Mouse (Mus musculus): Measurements from ENCODE around the gene Eml5. TPM values are rescaled to one million over a fixed set of nuclear protein-coding genes. Genes with fewer than 3 reads are reported as not detected.

Gene Eml5
- polyA plus RNA-seq, 1 experiment from 2014 or later, result 7.9 TPM

DNA sequence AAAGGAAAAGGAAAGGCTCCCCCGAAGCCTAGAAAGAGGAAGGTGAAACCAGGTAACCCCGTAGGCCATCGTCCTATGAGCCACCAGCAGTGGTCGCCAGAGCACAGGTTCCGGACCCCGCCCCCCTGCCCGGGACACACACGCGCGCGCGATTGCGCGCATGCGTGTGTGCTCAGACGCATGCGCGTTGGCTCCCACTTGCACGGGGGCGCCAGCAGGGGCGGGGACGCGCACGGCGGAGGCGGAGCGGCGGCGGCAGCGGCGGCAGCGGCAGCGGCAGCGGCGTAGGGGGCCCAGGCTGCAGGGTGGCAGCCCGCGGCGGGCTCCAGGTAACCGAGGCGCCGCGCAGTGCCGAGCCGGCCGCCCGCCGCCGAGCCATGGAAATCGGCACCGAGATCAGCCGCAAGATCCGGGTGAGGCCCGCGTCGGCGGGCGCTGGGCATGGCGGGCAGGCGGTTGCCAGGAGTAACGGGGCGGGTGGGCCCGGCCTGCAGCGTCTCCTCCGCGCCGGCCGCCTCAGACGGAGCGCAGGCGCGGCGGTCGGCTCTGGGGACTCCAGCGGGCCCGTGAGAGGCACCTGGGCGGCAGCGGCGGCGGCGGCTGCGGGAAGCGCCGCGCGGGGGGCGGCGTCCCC, 154.4 kb downstream of the Eml5 start, which contains the start of gene Zc3h14:
Zc3h14 (plus strand) TSS at position 219 of the 634 bp plus-strand sequence.
- H3K9ac ChIP-seq (ENCODE audit: low read length), result peak within 1 kb of the TSS; percentile 96
- no peaks in the 10 kb centered on the region for H3K27me3 ChIP-seq (ENCODE audit: control insufficient read depth, insufficient read depth, low read length)
- no peaks in the 10 kb centered on the region for H3K9me3 ChIP-seq (ENCODE audit: control insufficient read depth, low read length)
- ATAC-seq (ENCODE audit: insufficient number of reproducible peaks, insufficient read depth, low FRiP score, low read depth), result peak; percentile 90
- peak within 1 kb of the TSS; percentile 81 for H3K4me2 ChIP-seq (ENCODE audit: low read length)
- H3K4me1 ChIP-seq (ENCODE audit: control insufficient read depth in 2 of 2, insufficient read depth in 2 of 2, low read length in 2 of 2), result peaks cover 3 to 24% of the 10 kb centered on the region in 2 experiments; a peak in 2 of 4 replicates
- WGBS, result 0% methylated on average over 85 of the region's 87 CpGs
- peak within 1 kb of the TSS; percentile 60 to 92 for H3K4me3 ChIP-seq (ENCODE audit: control insufficient read depth in 1 of 2, insufficient read depth in 1 of 2, low read depth in 1 of 2, low read length in 2 of 2)
- 0 out of 2 replicates have a peak, but pooled peaks cover 16% of the 10 kb centered on the region for H3K36me3 ChIP-seq (ENCODE audit: control insufficient read depth, insufficient read depth, low read length)
- peak within 1 kb of the TSS; percentile 25 to 89 for H3K27ac ChIP-seq (replicated peaks in 1 of 2; ENCODE audit: control insufficient read depth in 1 of 2, insufficient read depth in 1 of 2, low read depth in 2 of 2, low read length in 2 of 2)

DNA sequence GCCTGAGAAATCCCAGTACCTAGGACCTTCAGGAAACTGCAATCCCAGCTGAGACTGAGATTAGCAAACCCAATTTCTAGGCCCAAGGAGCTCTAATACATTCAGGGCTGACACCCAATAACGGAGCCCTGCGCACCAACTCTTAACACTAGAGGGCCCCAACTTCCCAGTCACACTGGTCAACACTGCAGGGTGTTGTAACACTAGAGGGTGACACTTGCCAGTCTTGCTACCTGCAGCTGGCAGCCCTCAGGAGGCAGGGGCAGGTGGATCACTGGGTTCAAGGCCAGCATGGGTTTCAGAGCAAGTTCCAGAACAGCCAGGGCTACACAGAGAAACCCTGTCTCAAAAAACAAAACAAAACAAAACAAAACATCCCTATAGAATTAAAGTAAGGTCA, 155.2 kb downstream of the Eml5 start:
- H3K4me2 ChIP-seq (ENCODE audit: low read length), result peak overlapping the region; percentile 39; the same call in 1 of the 2 replicates
- 0 out of 2 replicates have a peak, but pooled peaks cover 10% of the 10 kb centered on the region for H3K36me3 ChIP-seq (ENCODE audit: control insufficient read depth, insufficient read depth, low read length)
- peak; percentile 48; the same call in 1 of the 2 replicates for ATAC-seq (ENCODE audit: insufficient number of reproducible peaks, insufficient read depth, low FRiP score, low read depth)
- no peak overlapping the region for H3K9ac ChIP-seq (ENCODE audit: low read length)
- no peak overlapping the region for H3K27ac ChIP-seq (replicated peaks in 1 of 2; ENCODE audit: control insufficient read depth in 1 of 2, insufficient read depth in 1 of 2, low read depth in 2 of 2, low read length in 2 of 2)
- 7% methylated on average over 2 of the region's 2 CpGs for WGBS
- H3K27me3 ChIP-seq (ENCODE audit: control insufficient read depth, insufficient read depth, low read length), result no peaks in the 10 kb centered on the region
- H3K4me3 ChIP-seq (ENCODE audit: control insufficient read depth in 1 of 2, insufficient read depth in 1 of 2, low read depth in 1 of 2, low read length in 2 of 2), result no peak overlapping the region
- H3K9me3 ChIP-seq (ENCODE audit: control insufficient read depth, low read length), result no peaks in the 10 kb centered on the region
- peaks cover 3 to 27% of the 10 kb centered on the region in 2 experiments; a peak in 3 of 4 replicates for H3K4me1 ChIP-seq (ENCODE audit: control insufficient read depth in 2 of 2, insufficient read depth in 2 of 2, low read length in 2 of 2)

DNA sequence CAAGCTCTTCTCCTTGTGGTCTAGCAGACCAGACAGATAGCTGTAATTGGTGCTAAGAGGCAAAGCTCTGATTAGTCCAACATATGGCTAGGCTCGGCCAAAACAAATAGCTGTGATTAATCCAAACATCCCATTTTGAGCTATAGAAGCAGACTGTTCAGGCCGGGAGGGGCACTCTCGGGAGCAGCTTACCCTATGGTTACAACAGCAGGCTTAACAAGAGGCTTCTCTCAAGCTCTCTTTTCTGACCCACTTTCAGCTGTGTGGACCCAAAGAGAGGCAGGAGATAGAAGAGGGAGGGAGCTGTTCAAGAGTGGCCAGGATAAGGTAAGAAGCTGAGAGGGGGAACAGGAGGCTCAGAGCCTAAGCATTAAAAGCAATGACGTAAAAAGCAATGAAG, 155.7 kb downstream of the Eml5 start:
- Histone ChIP-seq H3K4me2 (ENCODE audit: low read length) (no peak overlapping the region), H3K36me3 (ENCODE audit: control insufficient read depth, insufficient read depth, low read length) (0 out of 2 replicates have a peak, but pooled peaks cover 9% of the 10 kb centered on the region), H3K9me3 (ENCODE audit: control insufficient read depth, low read length) (no peaks in the 10 kb centered on the region), H3K9ac (ENCODE audit: low read length) (no peak overlapping the region), H3K27ac (replicated peaks in 1 of 2; ENCODE audit: control insufficient read depth in 1 of 2, insufficient read depth in 1 of 2, low read depth in 2 of 2, low read length in 2 of 2) (no peak overlapping the region), H3K4me1 (ENCODE audit: control insufficient read depth in 2 of 2, insufficient read depth in 2 of 2, low read length in 2 of 2) (peaks cover 6 to 27% of the 10 kb centered on the region in 2 experiments), H3K4me3 (ENCODE audit: control insufficient read depth in 1 of 2, insufficient read depth in 1 of 2, low read depth in 1 of 2, low read length in 2 of 2) (no peak overlapping the region), H3K27me3 (ENCODE audit: control insufficient read depth, insufficient read depth, low read length) (no peaks in the 10 kb centered on the region)
- 55% methylated on average over 4 of the region's 4 CpGs for WGBS
- no peak for ATAC-seq (ENCODE audit: insufficient number of reproducible peaks, insufficient read depth, low FRiP score, low read depth)

DNA sequence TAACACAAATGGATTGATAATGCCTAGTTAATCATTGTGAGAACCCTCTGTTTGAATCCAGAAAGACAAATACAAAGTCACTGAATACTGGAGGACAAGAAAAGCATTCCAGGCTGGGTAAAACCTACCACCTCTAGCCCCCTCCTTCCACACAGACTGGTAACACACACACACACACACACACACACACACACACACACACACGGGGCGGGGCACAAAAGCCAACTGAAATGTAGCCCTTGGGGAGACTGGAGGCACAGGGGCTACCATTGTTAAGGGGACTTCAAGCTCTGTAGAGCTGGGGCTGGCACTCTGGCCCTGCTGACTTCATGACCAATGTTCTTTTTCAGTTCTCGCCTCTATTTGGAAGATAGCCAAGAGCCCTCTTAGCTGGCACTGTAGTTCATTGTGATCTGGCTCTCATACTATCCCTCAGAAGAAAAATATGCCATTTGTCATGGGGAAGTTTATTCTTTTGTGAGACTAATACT, 160.2 kb downstream of the Eml5 start:
- Histone ChIP-seq H3K36me3 (ENCODE audit: control insufficient read depth, insufficient read depth, low read length) (no peaks in the 10 kb centered on the region), H3K4me3 (ENCODE audit: control insufficient read depth in 1 of 2, insufficient read depth in 1 of 2, low read depth in 1 of 2, low read length in 2 of 2) (no peak overlapping the region), H3K9ac (ENCODE audit: low read length) (0 out of 2 replicates have a peak overlapping the region, but pooled peaks have one; percentile 3), H3K9me3 (ENCODE audit: control insufficient read depth, low read length) (no peaks in the 10 kb centered on the region), H3K27me3 (ENCODE audit: control insufficient read depth, insufficient read depth, low read length) (no peaks in the 10 kb centered on the region), H3K4me1 (ENCODE audit: control insufficient read depth in 2 of 2, insufficient read depth in 2 of 2, low read length in 2 of 2) (peaks cover 7 to 9% of the 10 kb centered on the region in 2 experiments; a peak in 3 of 4 replicates), H3K27ac (replicated peaks in 1 of 2; ENCODE audit: control insufficient read depth in 1 of 2, insufficient read depth in 1 of 2, low read depth in 2 of 2, low read length in 2 of 2) (peak overlapping the region; percentile 65 to 67), H3K4me2 (ENCODE audit: low read length) (no peak overlapping the region)
- no peak for ATAC-seq (ENCODE audit: insufficient number of reproducible peaks, insufficient read depth, low FRiP score, low read depth)
- 41% methylated on average over 3 of the region's 3 CpGs for WGBS

DNA sequence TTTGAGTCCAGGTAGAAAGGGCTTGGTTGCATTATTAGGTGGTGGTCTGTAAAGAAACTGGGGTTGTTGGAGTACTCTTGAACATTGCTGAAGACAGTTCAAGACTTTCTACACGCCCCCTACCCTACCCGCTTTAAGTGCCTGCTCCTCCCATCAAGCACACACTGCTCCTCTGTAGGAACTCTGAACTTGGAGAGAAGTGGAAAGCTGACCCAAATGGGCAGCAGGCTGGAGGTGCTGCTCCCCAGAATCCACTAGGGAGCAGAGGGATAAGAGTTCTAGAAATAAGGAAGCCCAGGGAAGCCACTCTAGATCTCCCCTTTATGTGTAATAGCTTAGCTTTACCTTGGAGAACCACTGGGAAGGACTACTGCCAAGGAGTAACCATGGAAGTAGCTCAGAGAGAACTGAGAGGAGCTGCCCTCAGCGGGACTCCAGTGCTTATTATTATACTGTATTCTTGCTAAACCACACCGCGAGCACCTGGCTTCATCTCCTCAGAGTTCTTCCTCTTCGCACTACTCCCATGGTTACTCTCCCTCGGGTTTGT, 163.4 kb downstream of the Eml5 start:
- Histone ChIP-seq H3K36me3 (ENCODE audit: control insufficient read depth, insufficient read depth, low read length) (no peaks in the 10 kb centered on the region), H3K9ac (ENCODE audit: low read length) (peak overlapping the region; percentile 95), H3K4me3 (ENCODE audit: control insufficient read depth in 1 of 2, insufficient read depth in 1 of 2, low read depth in 1 of 2, low read length in 2 of 2) (peak overlapping the region; percentile 89 to 97), H3K9me3 (ENCODE audit: control insufficient read depth, low read length) (no peaks in the 10 kb centered on the region), H3K27me3 (ENCODE audit: control insufficient read depth, insufficient read depth, low read length) (no peaks in the 10 kb centered on the region), H3K4me1 (ENCODE audit: control insufficient read depth in 2 of 2, insufficient read depth in 2 of 2, low read length in 2 of 2) (peaks cover 17 to 22% of the 10 kb centered on the region in 2 experiments), H3K4me2 (ENCODE audit: low read length) (peak overlapping the region; percentile 88), H3K27ac (replicated peaks in 1 of 2; ENCODE audit: control insufficient read depth in 1 of 2, insufficient read depth in 1 of 2, low read depth in 2 of 2, low read length in 2 of 2) (peak overlapping the region; percentile 80 to 98)
- ATAC-seq (ENCODE audit: insufficient number of reproducible peaks, insufficient read depth, low FRiP score, low read depth), result peak; percentile 48
- WGBS, result 7% methylated on average over 7 of the region's 7 CpGs

DNA sequence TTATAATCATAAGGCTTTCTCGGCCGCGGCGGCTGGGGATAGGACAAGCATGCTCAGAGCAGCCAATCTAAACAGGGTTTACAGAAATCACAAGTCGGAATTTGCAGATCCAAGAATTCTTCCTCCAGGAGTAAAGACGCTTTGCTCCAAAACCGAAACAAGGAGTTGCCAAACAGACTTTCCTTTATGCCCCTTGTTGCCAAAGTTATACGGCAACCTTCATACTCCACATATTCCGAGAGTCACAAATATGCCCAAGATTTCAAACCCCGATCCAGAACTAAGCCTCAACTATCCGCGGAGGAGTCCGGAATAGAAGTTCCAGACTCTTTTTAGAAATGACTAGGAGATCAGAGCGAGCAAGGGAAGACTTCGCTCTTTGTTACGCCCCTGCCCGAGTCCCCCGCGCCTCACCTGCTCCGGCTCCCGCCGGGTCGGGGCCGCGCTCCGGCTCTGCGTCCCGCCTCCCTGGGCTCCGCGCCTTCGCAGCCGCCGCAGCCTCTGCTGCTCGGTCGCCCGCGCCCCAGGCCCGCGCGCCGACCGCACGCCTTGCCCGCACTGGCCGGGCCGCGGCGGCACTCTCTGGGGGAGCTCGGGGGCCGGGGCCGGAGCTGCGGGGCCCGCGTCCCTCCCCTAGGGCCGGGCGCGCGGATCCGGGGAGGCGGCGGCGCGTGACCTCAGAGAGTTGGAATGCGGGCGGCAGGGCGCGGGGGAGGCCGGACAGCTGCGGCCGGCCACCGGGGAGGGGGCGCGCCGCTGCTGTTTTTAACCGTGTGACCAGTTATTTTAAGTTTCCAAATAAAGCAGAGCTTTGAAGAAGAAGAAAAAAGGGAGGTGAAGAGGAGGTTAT, 164.1 kb downstream of the Eml5 start, which contains the start of gene Ptpn21:
Ptpn21 (minus strand) TSS at position 455 of the 850 bp plus-strand sequence.
- Histone ChIP-seq H3K27ac (replicated peaks in 1 of 2; ENCODE audit: control insufficient read depth in 1 of 2, insufficient read depth in 1 of 2, low read depth in 2 of 2, low read length in 2 of 2) (peak within 1 kb of the TSS; percentile 80 to 98), H3K9ac (ENCODE audit: low read length) (peak within 1 kb of the TSS; percentile 95), H3K4me1 (ENCODE audit: control insufficient read depth in 2 of 2, insufficient read depth in 2 of 2, low read length in 2 of 2) (peaks cover 17 to 22% of the 10 kb centered on the region in 2 experiments), H3K36me3 (ENCODE audit: control insufficient read depth, insufficient read depth, low read length) (peaks cover 5% of the 10 kb centered on the region; the same call in 1 of the 2 replicates), H3K9me3 (ENCODE audit: control insufficient read depth, low read length) (no peaks in the 10 kb centered on the region), H3K4me3 (ENCODE audit: control insufficient read depth in 1 of 2, insufficient read depth in 1 of 2, low read depth in 1 of 2, low read length in 2 of 2) (peak within 1 kb of the TSS; percentile 89 to 97), H3K4me2 (ENCODE audit: low read length) (peak within 1 kb of the TSS; percentile 88), H3K27me3 (ENCODE audit: control insufficient read depth, insufficient read depth, low read length) (no peaks in the 10 kb centered on the region)
- peak; percentile 78 for ATAC-seq (ENCODE audit: insufficient number of reproducible peaks, insufficient read depth, low FRiP score, low read depth)
- under 1% methylated on average over 74 of the region's 75 CpGs for WGBS
